Mouse (Mus musculus) cortical plate, adult 2 months (tissue): Measurements from ENCODE around the gene Olfr1199. TPM values are rescaled to one million over a fixed set of nuclear protein-coding genes. Genes with fewer than 3 reads are reported as not detected.

Experiments
- H3K27ac ChIP-seq: fragments of 200-500 bp; 2 replicates; pipeline ENCODE4 v1.5.1; 2012; ENCODE audit warnings: low read length, control low read depth, inconsistent platforms; ENCODE audit not compliant: insufficient read depth
- H3K4me1 ChIP-seq: fragments of 200-500 bp; 2 replicates; pipeline ENCODE4 v1.6.1; 2011; ENCODE audit warnings: low read length; ENCODE audit not compliant: control insufficient read depth, insufficient read depth
- H3K4me3 ChIP-seq: fragments of 200-500 bp; 2 replicates; pipeline ENCODE4 v1.5.1; 2011; ENCODE audit warnings: mild to moderate bottlenecking, low read length, control low read depth; ENCODE audit not compliant: insufficient read depth
- CTCF ChIP-seq: fragments of 200-500 bp; IDR thresholded peaks from 2 replicates; pipeline ENCODE4 v1.5.1; 2011; ENCODE audit warnings: mild to moderate bottlenecking, control low read depth, low read length; ENCODE audit not compliant: insufficient read depth; ENCODE audit errors: extremely low read depth
- POLR2A ChIP-seq: fragments of 200-500 bp; IDR thresholded peaks from 2 replicates; pipeline ENCODE4 v1.6.1; 2011; ENCODE audit warnings: mild to moderate bottlenecking, low read length, control low read depth; ENCODE audit not compliant: insufficient read depth; ENCODE audit errors: extremely low read depth
- polyA plus RNA-seq: library from polyadenylated mRNA; depleted of rRNA; stranded (reverse); fragments of >200 nt; gene quantifications from 2 replicates; pipeline ENCODE4 v1.2.3, GENCODE M21; 2012; rRNA removed

The Olfr1199 gene
- polyA plus RNA-seq = not detected in 2 replicates

GRCm38 (mm10) chr2:88760369-88760768 lies at the start of gene Olfr1199:
TSS of gene Olfr1199 (minus strand) at chr2:88760469.
- Histone ChIP-seq H3K4me3 (no peak within 1 kb of the TSS), H3K4me1 (no peaks in the 10 kb centered on the region), H3K27ac (no peak within 1 kb of the TSS)
- TF ChIP-seq POLR2A (no peak), CTCF (no peak)

GRCm38 (mm10) chr2:88792736-88793135 lies 32.5 kb upstream of the Olfr1199 start, which contains the start of gene Olfr1201:
TSS of gene Olfr1201 (plus strand) at chr2:88793036.
- TF ChIP-seq CTCF (no peak), POLR2A (no peak)
- H3K4me1 ChIP-seq = no peaks in the 10 kb centered on the region
- no peak within 1 kb of the TSS for H3K27ac ChIP-seq
- no peak within 1 kb of the TSS for H3K4me3 ChIP-seq

GRCm38 (mm10) chr2:88770388-88770787 lies 10.1 kb upstream of the Olfr1199 start, which contains the start of gene Olfr1200:
TSS of gene Olfr1200 (minus strand) at chr2:88770488.
- Histone ChIP-seq H3K27ac (no peak within 1 kb of the TSS), H3K4me3 (no peak within 1 kb of the TSS), H3K4me1 (no peaks in the 10 kb centered on the region)
- TF ChIP-seq CTCF = no peak
- no peak for TF ChIP-seq POLR2A

GRCm38 (mm10) chr2:88751270-88751669 lies 9.0 kb downstream of the Olfr1199 start, which contains the start of gene Olfr1198:
TSS of gene Olfr1198 (minus strand) at chr2:88751370.
- TF ChIP-seq CTCF (no peak), POLR2A (no peak)
- Histone ChIP-seq H3K4me3 (no peak within 1 kb of the TSS), H3K4me1 (no peaks in the 10 kb centered on the region), H3K27ac (no peak within 1 kb of the TSS)

GRCm38 (mm10) chr2:88743379-88743778 lies 16.9 kb downstream of the Olfr1199 start:
- Histone ChIP-seq H3K4me1 (no peaks in the 10 kb centered on the region), H3K4me3 (no peak overlapping the region), H3K27ac (no peak overlapping the region)
- TF ChIP-seq CTCF (no peak), POLR2A (no peak)

- Histone ChIP-seq H3K27ac (no peak within 1 kb of the TSS), H3K4me1 (no peaks in the 10 kb centered on the region), H3K4me3 (no peak within 1 kb of the TSS)
- no peak for TF ChIP-seq POLR2A
- no peak for TF ChIP-seq CTCF
These were observed 28.0 kb downstream of the Olfr1199 start, which contains the start of gene Olfr1197 for GRCm38 (mm10) chr2:88732266-88732665. TSS of gene Olfr1197 (minus strand) at chr2:88732366.

- Histone ChIP-seq H3K4me3 (no peak within 1 kb of the TSS), H3K4me1 (no peaks in the 10 kb centered on the region), H3K27ac (no peak within 1 kb of the TSS)
- no peak for TF ChIP-seq CTCF
- no peak for TF ChIP-seq POLR2A
These were observed 55.8 kb downstream of the Olfr1199 start, which contains the start of gene Olfr1196 for GRCm38 (mm10) chr2:88704497-88704896. TSS of gene Olfr1196 (minus strand) at chr2:88704597.

Other genes starting within 250 kb of the Olfr1199 start
- gene Olfr1186, start 241.9 kb downstream of the Olfr1199 start, polyA plus RNA-seq = not detected in 2 replicates
- not detected in 2 replicates for gene Olfr1188, start 203.5 kb downstream of the Olfr1199 start, polyA plus RNA-seq
- gene Olfr1189, start 174.0 kb downstream of the Olfr1199 start, polyA plus RNA-seq = not detected in 2 replicates
- gene Olfr1191-ps1, start 119.9 kb downstream of the Olfr1199 start, polyA plus RNA-seq = not detected in 2 replicates
- gene Olfr1192-ps1, start 112.0 kb downstream of the Olfr1199 start, polyA plus RNA-seq = not detected in 2 replicates
- not detected in 2 replicates for gene Olfr1193, start 84.8 kb downstream of the Olfr1199 start, polyA plus RNA-seq
- not detected in 2 replicates for gene Olfr1195, start 71.3 kb downstream of the Olfr1199 start, polyA plus RNA-seq
- gene Olfr1196, start 55.9 kb downstream of the Olfr1199 start, polyA plus RNA-seq = not detected in 2 replicates
- gene Olfr1197, start 28.1 kb downstream of the Olfr1199 start, polyA plus RNA-seq = not detected in 2 replicates
- not detected in 2 replicates for gene Olfr1198, start 9.1 kb downstream of the Olfr1199 start, polyA plus RNA-seq
- gene Olfr1200, start 10.0 kb upstream of the Olfr1199 start, polyA plus RNA-seq = not detected in 2 replicates
- not detected in 2 replicates for gene Olfr1201, start 32.6 kb upstream of the Olfr1199 start, polyA plus RNA-seq
- not detected in 2 replicates for gene Olfr1202, start 54.0 kb upstream of the Olfr1199 start, polyA plus RNA-seq
- not detected in 2 replicates for gene Olfr1205, start 69.3 kb upstream of the Olfr1199 start, polyA plus RNA-seq
- gene Olfr1204, start 88.8 kb upstream of the Olfr1199 start, polyA plus RNA-seq = not detected in 2 replicates
- not detected in 2 replicates for gene Olfr1206, start 102.8 kb upstream of the Olfr1199 start, polyA plus RNA-seq
- gene Olfr1208, start 141.8 kb upstream of the Olfr1199 start, polyA plus RNA-seq = not detected in 2 replicates
- gene Olfr1209, start 154.7 kb upstream of the Olfr1199 start, polyA plus RNA-seq = not detected in 2 replicates
- not detected in 2 replicates for gene Olfr1211, start 177.6 kb upstream of the Olfr1199 start, polyA plus RNA-seq
- not detected in 2 replicates for gene Olfr1212, start 193.5 kb upstream of the Olfr1199 start, polyA plus RNA-seq
- gene Gm13762, start 219.8 kb upstream of the Olfr1199 start, polyA plus RNA-seq = 0.04 TPM in 1 of 2 replicates, not detected in the other
- gene Olfr1214, start 232.2 kb upstream of the Olfr1199 start, polyA plus RNA-seq = not detected in 2 replicates
- gene Olfr1215, start 246.5 kb upstream of the Olfr1199 start, polyA plus RNA-seq = not detected in 2 replicates